Mouse (Mus musculus): ENCODE measurements around the gene Mien1. TPM values are rescaled to one million over a fixed set of nuclear protein-coding genes. Genes with fewer than 3 reads are reported as not detected.

The Mien1 gene
- total RNA-seq (2021), result 10 to 100 TPM; 88.5 to 93.5 TPM
- 43.0 and 49.2 TPM in 2 replicates for polyA plus RNA-seq (2012; rRNA removed)
- long read RNA-seq, transcript Mien1-201 (4 exons, 747 nt), result major isoform, 50 of 60 reads
- long read RNA-seq, partial matches to known transcripts, result 8 of 60 reads
- long read RNA-seq, other reads (novel, unspliced or antisense), result 2 of 60 reads

DNA sequence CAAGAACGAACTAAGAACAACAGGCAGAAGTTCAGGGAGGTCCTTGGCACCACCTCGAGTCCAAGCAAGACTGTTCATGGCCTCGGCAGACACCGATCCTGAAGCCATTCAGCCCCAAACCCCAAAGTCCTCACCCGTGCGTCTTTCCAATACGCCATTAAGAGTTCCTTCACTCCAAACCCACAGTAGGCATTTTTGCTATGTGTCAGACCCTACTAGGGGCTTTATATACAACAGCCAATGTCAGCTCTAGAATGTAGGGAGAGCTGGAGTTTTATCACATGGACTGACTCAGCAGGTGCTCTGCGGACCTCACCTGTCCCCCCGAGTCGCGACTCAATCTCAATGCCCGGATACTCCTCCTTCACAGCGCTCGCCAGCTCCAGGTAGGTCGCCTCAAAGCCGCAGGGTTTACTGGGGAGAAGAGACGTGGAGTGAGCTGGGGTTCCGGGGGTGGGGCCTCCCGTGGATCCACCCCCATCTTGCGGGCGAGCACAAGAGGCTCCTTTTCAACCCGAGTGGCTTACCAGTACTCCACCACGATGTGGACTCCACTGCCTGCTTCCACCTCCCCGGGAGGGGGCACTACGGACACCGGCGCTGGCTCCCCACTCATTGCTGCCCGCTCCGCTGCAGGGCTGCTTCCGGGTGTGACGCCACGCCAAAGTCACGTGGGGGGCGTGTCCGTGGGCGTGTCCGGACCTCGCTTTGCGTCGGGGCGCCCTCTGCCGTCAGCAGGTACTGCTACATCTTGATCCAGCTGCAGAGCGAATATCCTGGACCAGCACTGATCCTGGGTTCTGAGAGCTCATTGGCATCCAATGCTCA is at the start of gene Mien1:
Gene Mien1 (minus strand): TSS at position 661 of the 828 bp plus-strand sequence.
- peak; percentile 95 for DNase-seq

DNA sequence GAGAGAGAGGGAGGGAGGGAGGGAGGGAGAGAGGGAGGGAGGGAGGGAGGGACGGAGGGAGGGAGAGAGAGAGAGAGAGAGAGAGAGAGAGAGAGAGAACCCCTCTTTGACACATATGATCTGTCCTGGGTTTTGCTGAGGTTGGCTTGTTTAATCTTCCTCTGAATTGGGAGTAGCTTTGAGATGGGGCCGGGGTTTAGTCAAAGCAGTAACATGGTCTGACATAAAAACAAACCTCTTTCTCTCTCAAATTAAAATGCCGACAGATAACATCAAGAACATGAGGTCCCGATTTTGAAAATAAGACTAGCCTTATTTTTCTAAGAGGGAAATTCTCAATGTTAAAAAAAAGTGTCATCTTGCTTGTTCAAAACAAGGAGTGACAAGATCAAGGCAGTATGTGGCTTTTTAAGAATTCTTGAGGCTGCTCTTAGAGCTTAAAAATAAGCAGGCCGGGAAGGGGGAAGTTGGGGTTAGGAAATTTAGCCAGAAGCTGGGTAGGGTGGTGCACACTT is 48.8 kb upstream of the Mien1 start:
- DNase-seq, result no peak

DNA sequence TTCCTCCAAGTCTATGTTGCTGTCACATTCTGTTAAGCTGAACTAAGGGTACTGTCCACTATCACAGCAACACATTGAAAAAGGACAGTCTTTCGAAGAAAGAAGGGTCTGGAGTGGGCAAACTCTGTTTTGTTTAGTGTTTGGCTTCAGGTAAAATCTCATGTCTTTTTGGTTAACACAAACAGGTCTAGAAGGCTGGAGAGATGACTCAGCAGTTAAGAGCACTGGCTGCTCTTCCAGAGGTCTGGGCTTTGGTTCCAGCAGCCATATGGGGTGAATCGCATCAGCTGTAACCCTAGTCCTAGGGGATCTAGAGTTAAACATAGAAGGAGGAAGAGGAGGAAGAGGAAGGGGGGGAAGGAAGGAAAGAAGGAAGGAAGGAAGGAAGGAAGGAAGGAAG is 47.0 kb upstream of the Mien1 start:
- DNase-seq, result no peak

DNA sequence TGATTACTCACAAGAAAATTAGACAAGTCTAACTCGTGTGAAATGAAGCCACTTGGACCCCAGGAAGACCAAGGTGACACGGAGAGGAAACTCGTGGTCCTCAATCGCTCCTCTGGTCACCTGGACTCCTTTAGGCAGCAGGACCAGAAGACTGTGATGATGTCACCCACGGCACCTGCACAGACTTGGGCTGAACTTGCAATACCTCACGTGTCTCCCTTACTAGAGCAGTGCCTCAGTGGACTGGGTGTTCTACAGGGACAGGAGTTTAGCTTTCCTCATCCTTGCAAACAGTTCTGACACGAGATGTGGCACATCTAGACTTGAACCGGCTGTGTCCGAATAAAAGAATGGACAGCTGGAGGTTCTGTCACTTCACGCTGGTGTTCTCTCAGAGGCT is 43.3 kb upstream of the Mien1 start:
- no peak for DNase-seq

DNA sequence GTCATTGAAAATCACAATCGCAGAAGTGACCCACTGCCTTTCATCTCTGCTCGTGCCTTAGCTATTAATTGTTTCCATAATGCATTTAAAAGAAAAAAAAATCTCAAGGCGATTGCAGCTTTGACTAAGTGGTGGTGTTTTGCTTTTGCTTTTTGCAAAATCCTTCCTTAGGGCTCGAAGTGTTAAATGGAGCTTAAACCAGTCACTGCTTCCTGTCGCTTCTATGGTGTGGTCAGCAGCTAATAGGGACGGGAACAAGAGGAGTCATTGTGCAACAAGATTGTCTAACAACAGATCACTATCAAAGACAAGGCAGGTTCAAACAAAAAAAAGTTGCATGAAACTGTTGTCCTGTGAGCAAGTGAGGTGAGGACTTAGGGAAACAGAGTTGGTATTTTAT is 42.4 kb upstream of the Mien1 start:
- DNase-seq, result no peak

DNA sequence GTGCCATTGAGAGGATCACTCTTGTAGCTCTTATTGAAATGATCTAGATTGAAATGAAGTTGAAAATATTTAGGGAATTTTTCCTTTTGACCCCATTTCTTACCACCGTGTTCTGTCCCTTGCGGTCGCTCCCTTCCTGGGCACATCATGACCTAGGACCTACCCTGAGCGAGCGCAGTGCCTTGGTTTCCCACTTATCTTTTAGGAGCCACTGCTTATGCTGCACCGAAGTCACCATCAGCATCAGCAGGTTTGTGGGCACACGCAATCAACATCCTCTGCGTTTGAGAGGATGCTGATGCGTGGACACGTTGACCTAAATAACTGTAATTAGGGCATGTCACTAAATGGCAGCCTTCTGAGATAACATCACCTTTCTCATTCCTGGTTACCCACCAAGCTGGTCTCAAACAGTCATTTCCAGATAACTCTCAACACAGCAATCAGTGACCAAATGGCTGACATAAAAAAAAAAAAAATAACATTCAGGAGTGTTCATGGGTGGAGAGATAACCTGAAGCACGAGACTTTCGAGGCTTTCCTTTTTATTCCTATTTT is 41.2 kb upstream of the Mien1 start:
- DNase-seq, result no peak

DNA sequence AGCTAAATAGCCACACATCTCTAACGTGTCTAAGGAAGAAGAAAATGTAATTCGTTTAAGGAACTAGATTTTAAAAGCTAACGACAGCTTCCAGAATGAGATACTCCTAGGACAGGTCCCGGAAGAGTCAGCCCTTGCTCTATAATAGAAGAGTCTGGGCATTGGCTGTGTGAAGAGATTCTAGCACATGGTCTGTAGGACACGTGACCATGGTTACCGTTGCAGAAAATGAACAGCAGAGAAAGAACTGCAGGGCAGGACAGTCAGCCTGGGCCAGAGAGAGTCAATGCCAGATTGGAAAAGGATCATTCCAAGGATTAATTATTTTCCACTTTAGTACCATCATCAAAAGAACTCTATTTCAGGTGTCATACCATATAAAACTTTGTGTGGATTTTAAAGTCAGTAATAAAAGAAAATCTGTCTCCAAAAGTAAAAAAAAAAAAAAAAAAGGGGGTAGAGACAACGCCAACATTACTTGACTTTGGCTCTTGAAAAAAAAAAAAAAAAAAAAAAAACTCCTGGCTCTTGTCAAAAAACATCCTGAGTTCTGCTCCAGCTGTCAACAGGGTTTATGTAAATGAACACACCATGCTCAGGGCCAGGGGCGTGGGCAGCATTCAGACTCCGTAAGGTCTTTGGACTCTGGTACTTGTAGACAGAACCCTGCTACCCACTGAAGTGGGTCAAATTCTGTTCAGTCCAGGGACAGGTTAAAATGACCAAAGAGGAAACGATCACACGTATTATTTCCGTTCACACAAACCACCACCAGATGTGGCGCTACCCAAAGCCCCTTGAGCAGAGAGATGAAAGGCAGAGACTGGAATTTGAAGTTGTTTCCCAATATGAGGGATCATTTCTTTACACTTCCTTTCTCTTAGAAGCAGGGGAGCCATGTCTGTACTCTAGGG is 40.5 kb upstream of the Mien1 start:
- no peak for DNase-seq

DNA sequence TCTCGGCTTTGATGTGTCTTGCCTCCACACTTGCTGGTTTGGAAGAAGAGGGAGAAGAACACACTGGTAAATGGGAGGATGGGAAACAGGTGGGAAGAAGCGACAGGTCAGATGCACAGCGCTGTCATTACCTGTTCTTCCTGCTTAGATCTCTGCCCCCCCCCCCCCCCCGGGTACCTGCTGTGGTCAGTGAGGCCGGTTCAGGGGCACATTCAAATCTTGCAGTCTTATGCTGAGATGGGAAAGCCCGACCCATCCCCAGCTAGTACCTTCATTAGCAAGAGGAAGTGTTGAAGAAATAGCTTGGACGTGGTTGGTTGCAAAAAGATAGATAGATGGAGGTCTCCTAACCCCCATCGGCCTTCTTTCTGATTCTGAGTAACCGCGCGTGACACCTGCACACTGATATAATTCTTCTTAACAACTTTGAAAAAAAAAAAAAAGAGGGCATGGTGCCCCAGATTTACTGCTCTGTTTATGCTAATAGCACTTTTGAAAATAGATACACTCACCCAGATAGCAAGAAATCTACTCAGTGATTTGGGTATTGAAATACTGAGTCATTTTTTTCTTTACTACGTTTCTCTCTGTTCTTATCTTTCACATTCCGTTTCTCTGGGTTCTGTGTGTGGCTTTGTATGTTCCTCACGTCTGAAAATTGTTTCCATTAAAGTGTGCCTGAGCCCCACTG is 38.4 kb upstream of the Mien1 start:
- no peak for DNase-seq

DNA sequence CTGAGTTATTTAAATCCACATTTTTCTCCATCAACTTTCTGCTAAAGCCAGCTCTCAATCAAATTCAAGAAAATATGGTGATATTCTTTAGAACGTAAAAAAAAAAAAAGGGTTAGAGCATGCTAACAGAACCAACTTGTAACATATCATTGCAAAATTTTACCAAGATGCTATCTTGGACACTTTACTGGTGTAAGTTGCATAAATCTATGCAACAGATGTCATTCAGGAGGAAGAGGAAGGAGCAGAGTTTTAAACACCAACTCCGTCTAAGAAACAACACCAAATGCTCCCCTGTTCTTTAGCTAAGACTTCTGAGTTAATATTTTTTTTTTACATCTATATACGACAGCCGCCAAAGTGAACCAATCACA is 37.6 kb upstream of the Mien1 start:
- DNase-seq, result no peak

DNA sequence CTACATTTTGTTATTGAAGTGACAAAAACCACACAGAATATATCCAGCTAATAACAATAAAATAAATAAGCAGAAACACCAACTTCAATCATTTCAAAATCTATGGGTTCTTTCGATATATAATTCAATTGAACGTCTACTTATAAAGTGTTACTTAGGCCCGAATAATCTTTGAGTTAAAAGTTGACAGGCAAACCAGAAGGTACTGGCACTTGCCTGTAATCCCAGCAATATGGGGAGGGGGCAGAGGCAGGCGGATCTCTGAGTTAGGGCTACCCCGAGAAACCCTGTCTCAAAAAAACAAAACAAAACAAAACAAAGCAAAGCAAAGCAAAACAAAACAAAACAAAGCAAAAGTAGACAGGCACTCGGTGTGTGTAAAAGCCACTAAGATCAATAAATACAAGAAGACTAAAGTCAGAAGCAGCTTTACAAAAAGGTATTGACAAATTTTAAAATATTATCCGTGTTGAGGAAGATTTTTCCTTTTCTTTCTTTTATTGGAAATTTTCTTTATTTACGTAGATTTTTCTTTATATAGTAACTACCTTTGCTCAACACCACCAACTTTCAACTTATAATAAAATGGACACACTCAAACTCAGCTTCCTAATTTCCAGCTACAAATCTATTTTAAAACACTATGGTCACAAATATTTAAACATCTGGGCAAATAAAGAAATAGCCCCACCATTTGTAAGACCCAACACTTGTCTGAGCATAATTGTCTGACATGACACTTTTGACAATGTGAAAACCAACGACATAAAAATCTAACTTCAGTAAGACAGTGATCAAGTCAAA is 37.0 kb upstream of the Mien1 start:
- DNase-seq, result no peak

DNA sequence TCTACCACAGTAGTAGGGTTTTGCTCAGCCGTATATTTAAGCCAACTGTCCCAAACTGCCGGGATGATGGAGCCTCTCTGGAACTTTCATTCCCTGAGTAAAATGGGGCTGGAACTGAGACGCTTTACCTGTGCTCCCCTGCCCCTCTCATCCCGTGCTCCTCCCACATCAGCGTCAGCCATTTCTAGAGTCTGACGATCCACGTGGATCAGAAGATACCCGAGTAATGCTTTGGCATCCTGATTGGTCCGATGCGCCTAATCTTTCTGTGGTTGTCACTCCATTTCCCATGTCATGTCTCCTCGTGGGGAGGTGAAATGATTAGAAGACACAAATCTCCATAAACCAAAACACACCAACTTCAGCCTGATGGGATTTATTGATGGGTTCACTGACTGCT is 36.2 kb upstream of the Mien1 start:
- DNase-seq, result no peak

DNA sequence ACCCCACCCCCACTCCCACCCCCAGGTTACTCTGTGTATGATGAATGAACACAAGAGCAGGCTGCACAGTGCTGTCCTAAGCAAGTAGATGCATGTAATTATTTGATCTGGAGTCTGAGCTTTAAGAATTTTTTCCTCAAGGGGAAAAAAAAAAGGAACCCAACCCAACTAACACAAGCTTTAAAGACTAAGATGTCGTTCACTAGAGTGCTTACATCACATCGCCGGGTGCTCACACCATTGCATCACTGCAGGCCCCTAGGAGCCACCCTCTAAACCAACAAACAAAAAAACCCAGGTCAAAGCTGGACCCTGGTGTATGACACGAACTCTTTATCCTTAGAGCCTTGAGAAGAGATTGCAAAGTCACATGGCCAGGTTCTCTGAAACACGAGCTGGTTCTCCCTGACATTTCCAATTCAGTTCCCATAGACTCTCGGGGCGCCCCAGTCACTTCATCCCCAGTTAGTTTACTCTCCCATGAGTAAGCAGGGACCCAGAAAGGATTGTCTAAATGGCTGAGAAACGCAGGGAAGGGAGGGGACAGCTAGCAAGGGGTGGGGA is 35.2 kb upstream of the Mien1 start:
- DNase-seq, result no peak

DNA sequence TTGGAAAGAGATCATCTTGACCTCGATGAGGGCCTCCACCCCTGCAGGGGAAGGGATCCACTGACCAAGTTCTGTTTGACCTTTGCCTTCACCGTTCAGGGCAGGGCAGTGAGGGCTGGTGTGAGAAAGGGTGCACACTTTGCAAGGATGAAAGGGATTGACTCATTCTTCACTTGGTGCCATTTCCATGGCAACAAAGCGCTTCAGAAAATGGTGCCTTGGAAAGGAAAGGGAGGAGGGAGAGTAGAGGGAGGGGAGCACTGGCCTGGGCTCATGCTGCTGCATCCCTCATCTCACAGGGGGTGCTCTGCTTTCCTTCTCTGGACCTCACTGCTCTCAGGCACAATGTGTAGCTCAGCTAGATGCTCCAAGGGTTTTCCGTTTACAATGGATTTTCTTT is 33.9 kb upstream of the Mien1 start:
- DNase-seq, result no peak

DNA sequence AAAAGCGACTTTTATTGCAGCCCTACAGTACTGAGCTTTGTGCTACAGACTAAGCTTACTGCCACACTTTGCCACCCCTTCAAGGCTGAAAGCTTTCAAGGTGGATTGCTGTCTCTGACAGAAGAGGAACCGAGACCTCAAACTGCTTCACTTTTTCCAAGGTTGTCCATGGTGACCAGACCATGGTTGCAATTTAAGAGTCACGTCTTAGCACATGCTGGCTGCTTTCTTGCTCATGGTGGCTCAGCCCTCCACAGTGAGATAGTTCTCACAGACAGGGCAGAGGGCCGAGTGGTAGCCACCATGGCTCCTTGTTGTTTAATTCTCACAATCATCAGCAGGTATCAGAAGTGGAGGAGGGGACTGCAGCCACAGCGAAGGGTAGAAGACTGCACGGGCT is 32.0 kb upstream of the Mien1 start:
- DNase-seq, result no peak

DNA sequence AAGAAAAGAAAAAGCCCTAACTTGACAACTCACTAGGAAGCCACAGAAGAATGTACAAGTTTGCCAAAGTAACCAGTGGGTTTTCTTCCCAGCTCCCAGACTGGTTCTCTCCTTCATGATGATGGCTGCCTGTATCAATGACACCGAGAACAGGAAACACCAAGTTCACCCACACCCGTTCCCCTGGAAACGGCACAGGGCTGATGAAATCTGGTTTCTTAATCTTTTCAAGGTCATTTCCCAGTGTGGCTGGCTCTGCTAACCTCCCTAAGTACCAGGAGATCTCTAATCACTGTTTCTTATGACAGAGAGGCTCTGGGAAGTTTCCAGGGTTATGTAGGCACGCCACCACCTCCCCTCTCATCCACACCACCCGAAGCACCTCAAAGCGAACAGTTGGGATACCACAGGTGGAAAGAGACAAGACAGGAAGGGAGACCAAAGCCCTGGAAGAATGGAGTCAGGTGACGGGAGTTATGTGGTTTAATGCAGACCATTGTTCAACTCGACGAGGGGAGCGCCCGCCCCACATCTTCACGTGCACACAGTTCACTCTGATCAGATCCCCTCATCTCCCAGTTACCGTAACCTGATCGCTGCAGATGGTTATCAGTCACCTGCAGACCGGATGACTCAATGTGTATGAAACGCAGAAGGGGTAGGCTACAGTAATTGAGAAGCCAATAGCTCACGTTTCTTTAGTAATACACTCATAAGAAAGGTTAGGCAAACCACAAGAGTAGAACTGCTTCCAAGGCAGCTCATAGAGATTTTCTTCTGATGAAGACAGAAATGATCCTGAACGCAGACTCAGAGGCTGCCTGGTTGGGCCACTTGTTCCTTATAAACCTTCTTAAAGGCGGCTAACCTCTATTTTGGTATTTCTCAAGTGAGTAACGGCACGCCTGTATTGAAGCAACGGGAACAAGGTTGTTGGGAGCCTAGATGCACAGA is 31.2 kb upstream of the Mien1 start:
- DNase-seq, result peak; percentile 47

DNA sequence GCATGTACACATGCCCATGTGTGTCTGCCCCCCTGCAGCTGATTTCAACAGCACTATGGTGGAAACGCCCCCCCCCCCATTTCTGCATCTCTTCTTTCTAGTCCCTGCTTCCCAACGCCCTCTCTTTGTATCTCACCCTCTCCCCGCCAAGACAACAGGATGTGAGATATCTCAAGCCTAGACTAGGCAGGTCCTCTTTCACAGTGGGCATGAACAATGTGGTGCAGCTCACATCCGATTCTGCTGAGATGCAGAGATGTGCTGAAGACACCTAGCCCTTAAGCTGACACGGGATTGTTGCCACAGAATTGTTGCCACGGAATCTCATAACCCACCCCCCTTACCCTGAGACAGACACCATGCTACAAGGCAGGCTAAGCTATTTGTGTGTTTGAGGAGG is 25.7 kb upstream of the Mien1 start:
- DNase-seq, result no peak

DNA sequence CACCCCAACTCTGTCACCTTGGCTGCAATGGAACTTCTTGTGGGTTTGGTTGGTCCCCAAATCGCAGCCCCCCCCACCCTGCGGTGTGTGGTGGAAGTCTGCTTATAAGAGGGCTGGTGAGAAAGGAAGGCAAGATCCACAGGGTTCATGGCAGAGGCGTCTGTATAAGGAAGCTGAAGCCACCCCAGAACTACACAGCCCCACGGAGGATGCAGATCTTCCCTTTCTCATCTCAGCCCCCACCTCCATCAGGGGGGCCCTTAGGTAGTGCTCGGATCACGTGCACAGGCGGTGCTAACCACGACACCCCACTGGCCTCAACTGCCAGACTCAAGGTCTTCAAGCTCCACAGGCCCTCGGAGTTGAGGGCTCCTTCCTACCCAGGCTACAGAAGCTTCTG is 25.1 kb upstream of the Mien1 start:
- no peak for DNase-seq

DNA sequence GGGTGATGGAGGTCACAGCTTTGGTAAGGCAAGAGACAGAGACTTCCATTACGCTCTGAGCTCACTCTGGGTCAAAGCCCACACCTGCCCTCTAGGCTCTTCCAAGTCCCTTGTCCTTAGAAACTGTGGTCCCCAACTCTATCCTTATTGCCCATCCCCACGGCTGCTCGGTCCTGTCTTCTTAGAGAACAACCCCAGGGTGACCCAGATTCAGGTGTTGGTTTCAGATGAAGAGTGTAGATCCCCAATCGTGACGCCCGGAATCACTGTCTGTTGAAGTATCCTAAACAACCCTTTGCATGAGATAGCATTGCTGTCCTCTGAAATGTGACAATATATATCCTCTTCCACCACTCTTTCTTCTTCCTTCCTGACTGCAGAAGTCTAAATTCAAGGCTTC is 23.5 kb upstream of the Mien1 start:
- no peak for DNase-seq

DNA sequence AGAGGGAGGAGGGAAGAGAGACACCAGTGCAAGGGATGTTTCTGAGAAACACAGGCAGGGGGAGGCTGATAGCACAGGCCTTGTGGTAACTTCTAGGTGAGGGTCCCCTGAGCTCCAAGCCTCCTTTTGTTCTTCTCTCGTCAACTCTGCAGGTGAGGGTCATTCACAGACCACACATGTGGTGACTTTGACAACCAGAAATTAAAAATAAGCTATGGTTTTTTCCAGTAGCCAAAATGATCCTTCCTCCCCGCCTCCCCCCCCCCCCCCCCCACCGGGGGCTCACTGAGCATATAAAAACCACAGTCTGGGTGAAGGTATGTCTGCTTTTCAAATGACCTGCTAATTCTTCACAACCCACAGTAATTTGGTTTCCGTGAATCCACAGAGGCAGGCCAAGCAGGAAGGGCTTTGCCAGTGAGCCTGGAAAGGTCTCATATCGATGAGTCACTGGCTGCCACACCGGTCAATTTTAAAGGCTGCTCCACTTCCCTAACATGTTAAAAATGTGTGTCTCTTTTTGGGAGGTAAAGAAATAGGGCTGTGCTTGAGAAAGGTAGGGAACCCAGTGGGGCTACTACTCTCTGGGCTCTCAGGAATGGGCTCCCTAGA is 22.4 kb upstream of the Mien1 start:
- DNase-seq, result no peak

Data from adrenal gland, adult 2 months (tissue).